Mouse (Mus musculus): Measurements from ENCODE around the gene Acbd4.
A peak's percentile ranks its signal among the peaks of the same experiment; 100 is the strongest.

Acbd4 gene

DNA sequence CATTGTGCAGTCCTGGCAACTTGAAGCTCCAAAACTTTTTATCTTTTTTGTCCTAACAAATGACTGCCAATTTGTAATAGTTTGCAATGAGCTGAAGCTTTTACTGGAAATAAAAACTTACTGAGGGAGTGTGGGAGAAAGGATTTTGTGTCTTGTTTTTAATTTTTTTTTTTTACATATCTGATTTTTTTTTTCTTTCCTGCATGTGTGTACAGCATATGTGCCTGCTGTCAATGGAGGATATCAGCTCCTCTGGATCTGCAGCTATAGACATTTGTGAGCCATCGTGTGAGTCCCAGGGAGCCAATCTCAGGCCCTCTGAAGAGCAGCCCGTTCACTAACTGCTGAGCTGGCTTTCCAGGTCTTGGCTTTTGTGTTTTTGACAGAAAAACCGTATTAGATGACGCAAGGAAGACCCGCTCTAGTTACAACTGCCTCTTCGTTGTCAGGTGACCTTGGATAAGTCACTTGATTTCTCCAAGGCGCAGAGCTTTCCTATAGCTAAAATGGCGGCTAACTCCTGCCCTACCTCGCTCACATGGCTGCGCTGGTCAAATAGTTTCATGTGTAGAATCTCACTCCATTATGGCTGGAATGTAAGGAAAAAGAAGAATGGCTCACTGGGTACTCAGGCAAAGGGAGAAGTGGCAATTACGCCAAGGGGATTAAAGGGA is 12.9 kb downstream of the Acbd4 start:
- peak; percentile 63 for DNase-seq (ENCODE audit: low spot score)

DNA sequence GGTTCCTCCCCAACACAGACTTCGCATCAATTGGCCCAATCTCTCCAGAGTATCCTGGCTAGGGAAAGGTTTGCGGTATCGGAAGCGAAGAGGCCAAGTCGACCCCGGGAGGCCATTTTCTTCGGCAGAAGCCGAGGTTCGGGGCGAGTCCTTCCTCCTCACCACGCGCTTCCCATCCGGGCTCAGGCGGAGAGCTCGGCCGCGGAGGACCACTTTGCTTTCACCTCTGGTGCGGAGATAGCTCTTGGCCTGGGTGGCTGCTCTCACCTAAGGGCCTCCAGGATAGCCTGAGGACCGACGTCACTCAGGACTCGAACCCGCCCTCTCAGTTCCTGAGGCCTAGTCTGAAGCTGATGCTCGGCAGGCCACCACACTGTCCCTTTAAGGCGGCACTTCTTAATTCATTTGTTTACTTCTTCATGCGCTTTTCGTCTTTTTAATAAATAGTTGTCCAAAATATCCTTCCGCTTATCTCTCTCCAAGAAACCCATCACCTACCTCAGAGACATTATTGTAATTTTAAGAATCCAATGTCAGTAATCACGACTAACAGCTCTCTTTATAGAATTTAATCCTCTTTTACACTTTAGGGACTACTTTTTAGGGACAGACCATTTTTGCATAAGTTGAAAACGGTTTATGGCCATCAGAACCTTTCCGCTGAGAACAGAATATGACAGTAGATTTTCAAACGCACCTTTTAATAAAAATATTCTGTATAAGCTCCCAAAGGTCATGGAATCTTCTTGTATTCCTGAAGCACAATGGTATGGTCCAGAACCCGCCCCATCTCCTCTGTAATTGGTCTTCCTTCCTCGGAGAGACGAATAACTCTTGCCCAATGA is 13.9 kb downstream of the Acbd4 start:
- DNase-seq (ENCODE audit: low spot score), result peak; percentile 91

DNA sequence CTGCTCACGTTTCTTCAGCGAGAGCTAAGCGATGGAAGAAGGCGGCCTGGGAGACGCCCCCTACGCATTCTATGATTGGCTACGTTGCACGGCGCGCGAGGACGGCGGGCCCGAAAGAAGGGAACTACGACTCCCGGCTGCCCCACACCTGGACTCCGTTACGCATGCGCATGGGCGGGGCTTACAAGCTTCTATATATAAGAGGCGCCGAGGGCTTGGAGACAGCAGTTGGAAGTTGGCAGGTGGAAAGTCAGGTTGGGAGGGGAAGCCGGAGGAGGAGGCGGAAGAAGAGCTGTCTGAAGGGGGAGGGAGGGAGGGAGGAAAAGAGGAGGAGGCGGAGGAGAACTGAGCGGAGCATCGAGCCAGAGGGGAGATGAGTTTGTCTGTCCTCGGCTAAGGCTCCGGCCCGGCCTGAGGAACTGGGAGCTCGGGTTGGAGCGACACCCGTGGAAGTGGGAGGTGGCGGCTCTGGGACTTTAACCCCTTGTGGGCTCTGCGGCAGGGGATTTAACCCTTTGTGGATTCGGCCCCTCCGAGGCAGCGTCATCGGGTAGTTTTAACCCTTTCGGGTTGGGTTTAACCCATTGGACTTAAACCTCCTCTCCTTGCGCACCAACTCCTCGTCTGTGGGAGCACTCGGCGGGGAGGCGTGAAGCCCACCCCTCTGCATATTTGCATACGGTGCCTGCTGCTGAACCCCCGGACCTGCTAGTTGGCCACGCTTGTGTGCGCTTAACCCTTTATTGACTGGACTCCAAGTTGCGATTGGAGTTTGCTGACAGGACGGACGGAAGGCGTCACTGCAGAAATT is 14.7 kb downstream of the Acbd4 start, which contains the start of gene Hexim1:
Hexim1 (plus strand) TSS at position 224 of the 811 bp plus-strand sequence.
- peak; percentile 100 for DNase-seq (ENCODE audit: low spot score)

DNA sequence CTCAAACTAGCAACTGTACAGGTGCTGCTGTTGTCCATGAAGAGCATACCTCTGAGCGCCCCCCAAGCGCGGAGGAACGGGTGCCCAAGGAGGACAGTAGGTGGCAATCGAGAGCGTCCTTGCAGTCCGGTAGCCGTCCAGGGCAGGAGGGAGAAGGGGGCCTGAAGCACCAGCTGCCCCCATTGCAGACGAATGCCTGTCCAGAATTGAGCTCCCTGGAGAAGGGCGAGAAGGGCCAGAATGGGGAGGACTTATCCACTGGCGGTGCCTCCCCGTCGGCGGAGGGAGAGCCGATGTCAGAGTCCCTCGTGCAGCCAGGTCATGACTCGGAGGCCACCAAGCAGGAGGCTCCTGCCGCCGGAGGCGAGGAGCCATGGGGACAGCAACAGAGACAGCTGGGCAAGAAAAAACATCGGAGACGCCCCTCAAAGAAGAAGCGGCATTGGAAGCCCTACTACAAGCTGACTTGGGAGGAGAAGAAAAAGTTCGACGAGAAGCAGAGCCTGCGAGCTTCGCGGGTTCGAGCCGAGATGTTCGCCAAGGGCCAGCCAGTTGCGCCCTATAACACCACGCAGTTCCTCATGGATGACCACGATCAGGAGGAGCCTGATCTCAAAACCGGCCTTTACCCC is 15.6 kb downstream of the Acbd4 start:
- peak; percentile 85 for DNase-seq (ENCODE audit: low spot score)

DNA sequence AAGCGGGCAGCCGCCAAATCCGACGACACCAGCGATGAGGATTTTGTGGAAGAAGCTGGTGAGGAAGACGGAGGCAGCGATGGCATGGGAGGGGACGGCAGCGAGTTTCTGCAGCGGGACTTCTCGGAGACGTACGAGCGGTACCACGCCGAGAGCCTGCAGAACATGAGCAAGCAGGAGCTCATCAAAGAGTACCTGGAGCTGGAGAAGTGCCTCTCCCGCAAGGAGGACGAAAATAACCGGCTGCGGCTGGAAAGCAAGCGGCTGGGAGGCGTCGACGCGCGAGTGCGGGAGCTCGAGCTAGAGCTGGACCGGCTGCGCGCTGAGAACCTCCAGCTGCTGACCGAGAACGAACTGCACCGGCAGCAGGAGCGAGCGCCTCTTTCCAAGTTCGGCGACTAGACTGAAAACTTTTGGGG is 16.1 kb downstream of the Acbd4 start:
- no peak for DNase-seq (ENCODE audit: low spot score)

DNA sequence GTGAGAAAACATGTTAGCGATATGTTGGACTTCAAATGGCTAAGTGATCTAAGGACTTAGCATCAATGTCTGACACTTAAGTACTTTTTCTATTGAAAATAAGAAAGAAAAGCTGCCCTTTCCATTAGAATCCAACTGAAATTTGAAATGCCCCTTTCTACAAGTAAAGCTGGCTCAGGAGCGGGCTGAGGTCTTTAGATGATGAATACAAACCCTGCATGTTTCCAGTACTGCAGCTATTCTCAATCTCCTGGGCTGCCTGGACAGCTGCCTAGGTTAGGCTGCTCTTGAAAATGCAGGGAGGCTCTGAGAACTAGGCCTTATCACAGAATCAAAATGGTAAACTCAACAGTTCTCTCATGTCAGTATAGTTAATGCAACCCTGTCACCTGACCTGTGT is 17.4 kb downstream of the Acbd4 start:
- no peak for DNase-seq (ENCODE audit: low spot score)

DNA sequence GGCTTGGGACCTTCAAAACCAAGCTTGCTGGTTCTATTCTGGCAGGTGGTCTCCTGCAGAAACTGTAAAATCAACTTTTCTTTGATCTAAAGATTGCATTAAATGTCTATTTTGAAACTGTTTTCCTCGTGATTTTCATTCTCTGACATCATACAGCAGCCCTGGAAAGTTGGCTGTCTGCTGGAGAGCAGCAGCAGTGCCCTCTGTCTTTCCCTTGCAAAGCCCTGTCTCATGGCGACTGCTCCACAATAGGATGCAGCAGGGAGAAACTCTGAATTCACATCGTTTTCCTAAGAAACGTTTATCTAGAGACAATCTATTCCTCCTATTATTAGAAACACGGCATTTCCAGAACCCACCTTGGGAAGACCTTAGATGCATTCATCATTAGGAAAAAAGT is 18.1 kb downstream of the Acbd4 start:
- no peak for DNase-seq (ENCODE audit: low spot score)

DNA sequence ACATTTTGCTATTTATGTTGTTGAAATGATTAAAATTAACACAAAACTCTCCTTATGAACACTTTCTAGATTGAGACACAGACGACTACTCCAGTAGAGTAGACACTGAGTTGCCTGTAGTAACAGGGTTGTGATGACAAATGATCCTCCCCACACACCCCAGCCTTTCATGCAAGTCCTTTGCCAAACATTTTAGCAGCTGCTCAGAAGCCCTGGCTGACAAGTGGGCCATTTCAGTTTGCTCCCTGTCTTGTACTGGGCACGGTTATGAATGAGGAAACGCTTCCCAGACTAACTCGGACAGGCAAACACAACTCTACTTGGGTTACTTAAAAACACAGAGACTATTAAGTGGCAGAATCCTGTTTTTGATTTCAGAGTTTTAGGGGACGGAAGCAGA is 18.8 kb downstream of the Acbd4 start:
- no peak for DNase-seq (ENCODE audit: low spot score)

DNA sequence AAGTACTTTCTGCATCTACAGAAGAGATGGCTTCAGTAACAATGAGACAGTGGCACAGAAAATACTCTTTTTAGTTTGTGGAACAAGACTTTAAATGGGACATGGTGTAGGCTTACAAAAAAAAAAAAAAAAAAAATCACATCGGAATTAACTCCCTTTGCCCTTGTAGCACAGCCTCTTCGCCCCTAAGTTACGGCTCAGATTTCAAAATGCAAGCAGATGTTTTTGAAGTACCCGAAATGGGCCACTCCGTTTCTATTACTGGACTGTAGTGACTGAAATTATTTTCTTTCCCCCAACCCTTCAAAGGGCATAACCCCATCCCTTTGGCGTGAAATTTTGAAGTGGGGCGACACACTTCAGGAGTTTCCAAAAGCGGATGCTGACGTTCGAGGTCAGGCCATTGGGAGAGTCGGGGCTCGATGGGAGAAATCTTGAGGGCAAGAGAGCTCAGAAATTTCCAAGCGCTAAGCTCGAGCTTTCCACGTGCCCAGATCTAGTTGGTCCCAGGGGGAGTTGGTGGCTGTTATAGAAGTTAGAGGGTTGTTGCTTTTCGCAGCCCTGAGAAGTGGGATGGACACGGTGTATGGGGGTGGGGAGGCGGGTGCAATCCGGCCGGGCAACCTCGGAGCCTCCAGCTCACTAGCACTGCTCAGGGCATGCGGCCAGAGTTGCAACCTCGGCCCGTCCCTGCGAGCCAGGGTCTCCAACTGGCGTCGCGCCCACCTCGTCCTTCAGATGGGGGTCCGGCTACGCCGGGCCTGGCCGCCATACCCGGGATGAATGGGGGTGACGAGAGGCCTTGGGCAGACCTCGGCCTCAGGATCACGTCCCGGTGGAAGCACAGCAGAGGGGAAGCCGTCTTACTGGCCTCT is 30.5 kb downstream of the Acbd4 start, which contains the start of gene Hexim2:
Hexim2 (plus strand) TSS at position 729 of the 875 bp plus-strand sequence.
- DNase-seq (ENCODE audit: low spot score), result peak; percentile 59

DNA sequence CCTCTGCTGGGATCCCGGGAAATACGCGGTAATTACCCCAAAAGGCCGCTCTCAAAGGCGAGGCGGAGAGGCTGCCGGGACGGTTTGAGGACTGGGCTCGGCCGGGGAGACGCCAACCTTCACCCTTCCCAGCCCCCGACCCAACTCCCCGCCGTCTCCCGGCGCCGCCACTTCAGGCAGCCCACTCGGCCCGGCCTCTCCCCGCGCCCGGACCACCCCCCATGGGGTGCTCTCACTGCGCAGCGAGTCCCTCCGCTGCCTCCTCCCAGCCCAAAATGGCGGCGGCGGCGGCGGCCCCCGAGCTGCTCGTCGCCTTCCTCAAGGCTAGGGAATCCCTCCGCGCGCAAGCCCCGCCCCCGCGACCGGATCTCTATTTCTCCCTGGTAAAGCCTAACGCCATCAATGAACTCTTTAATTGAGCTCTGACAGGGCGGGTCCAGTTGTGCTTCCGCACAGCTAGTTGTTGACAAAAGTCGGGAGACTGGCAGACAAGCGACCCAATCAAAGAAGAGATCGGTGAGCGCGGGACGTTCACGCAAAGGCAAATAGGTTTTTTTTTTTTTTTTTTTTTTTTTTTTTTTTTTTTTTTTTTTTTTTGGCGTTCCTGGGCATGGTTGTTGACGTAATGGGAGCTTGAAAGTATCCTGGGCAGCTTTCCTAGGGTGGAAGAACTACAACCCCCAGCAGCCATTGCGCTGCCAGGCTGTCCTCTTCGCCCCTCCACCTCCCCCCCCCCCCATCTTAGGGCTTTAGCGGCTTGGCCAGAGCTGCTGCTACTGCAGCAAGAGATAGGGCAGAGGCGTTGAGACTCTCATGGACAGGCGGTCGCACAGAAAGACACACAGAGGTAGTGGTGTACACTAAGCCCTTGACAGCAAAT is 31.3 kb downstream of the Acbd4 start:
- peak; percentile 99 for DNase-seq (ENCODE audit: low spot score)

DNA sequence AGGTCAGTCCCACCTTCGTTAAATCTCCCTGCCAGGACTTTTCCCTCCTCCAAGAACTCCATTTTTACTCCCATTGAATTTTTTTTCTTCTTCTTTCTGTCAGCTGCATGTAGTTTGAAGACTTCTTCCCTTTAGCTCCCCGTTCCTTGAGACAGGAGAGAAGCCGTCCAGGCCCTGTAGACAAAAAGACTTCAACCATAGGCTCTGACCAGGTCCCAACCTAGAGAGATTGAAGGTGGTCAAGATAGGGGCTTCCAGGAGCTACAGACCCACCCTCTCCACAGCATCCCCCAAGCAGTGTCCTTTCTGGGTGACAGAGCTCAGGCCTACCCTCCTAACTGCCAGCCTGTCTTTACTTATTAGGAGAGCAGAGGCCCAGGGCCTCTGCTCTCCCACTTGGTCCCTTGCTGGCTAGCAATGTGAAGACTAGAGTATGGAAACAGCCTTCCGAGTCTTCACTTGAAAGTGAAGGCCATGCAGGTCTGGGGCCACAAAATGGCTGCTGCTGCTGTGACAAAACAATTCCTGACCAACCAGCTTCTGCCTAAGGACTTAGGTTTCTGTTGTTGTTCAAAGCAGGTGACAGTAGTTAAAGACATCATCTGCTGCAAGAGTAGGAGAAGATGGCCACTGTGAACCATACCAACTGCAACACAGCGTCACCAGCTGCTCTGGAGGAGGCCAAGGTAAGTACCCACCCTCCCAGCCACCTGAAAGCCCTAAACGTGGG is 32.1 kb downstream of the Acbd4 start:
- DNase-seq (ENCODE audit: low spot score), result no peak

DNA sequence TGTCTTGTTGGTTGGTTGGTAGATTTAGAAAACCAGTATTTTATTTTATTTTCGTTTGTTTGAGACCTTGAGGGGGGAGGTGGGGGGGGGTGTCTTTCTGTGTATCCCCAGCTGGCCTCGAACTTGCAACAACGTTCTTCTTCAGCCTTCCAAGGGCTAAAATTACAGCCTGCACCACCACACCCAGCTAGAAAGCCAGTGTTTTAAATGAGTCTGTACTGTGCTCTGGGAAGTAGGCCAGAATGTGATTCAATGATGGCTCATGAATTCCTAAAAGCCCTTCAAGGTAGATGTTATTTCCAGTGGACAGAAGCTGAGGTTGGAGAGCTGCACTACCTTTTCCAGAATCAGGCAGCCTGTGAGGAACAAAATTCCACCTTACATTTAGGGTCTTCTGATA is 32.7 kb downstream of the Acbd4 start:
- no peak for DNase-seq (ENCODE audit: low spot score)

DNA sequence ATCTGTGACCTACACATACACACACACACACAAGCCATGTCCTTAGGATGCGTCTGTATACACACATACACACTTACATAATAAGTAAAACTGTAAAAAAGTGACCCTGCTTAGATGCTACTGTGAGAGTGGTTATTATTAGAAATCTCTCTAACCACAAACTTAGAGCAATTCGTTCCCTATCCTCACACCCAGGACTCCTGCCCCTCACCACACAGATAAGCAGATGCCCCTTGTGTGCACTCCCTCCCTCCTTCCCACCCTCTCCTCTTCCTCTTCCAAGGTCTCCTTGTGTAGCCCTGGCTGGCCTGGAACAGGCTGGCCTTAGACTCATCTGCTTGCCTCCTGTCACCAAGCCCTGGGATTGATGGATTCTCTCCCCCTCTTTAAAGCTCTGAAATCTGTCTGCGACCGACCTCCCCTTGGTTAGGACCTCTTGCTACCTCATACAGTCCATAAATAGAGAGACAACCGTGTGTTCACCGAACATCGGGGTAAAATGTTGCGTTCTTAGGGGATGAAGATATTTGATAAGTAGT is 34.6 kb downstream of the Acbd4 start:
- DNase-seq (ENCODE audit: low spot score), result no peak

DNA sequence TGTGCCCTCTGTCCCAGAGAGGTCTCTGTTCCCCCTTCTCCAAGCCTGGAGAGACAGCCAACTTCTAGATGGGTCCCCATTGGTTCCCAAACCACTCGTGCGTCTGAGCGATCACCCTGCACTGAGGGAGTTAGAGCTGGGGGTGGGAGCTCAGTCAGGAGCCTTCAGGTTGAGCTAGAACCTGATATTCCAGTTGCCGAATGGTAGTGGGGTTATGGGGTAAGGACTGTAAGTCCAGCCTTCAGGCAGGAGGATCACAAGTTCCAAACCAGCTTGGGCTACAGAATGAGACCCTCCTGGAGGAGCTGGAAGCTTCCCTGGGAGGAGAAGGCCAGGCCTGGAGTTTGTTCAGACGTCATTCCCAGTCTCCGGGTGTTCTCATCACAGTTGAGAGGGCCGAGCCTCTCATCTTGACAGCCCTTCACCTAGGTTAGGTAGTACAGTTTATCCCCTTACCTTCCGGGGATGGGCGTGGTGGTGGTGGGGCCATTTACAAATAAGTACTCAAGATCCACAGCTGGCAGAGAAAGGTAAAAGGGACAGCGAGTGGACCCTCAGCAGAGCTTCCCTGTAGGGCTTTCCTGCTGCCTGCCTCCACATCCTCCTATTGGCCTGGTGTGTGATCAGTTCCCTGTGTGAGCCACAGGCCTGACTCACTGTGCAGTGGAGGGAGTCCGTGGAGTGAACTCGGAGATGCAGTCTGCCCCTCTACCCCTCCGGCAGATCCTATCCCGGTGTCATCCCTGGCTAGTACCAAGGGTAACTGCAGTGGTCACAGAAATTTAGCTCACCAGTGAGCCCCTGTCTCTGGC is 38.7 kb downstream of the Acbd4 start:
- no peak for DNase-seq (ENCODE audit: low spot score)

DNA sequence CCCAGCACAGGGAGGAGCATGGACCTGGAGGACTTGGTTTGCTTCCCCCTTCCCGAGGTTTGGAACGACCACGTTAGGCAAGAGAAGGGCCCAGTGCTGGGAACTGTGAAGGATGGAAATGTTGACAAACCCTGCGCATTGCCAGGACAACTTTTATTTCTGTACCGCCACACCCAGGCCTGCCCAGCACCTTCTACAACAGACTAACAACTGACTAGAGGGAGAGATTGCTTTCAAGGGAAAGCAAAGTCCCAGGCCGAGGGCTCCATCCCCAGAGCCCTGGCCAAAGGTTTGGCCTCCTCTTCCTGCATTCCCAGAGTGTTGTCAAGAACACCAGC is 39.2 kb downstream of the Acbd4 start:
- no peak for DNase-seq (ENCODE audit: low spot score)

DNA sequence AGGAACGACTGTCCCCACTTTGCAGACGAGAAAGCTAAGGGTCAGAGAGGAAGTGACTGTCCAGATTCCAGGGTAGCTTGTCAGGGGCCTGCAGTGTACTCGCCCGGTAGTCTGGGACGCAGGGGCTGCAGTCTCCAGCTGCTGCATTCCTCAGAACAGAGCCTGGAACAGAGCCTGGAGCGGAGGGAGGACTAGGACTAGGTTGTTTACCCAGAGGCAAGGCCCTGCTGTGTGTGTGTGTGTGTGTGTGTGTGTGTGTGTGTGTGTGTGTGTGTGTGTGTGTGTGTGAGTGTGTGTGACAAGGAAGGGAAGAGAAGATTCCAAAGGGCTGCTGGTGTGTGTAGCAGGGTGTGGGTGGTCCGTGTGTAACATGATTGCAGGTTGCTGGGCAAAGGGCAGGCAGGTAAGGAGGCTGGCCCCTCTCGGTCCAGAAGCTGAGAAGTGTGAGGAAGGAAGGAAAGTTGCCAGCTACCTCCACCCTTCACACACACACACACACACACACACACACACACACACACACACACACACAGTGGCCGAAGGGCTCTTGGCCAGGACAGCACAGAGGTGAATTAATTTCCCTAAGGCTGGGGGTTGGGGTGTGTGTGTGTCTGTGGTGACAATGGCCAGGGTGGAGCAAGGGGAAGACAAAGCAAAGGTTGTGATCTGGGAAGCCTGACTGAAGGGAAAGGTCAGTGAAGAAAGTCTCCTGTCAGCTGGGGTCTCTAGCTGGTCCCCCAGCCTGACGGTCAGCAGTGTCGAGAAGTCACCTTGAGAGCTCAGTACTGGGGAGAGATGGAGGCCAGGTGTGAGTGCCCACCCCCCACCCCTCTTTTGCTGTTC is 39.8 kb downstream of the Acbd4 start:
- peak; percentile 85 for DNase-seq (ENCODE audit: low spot score)

DNA sequence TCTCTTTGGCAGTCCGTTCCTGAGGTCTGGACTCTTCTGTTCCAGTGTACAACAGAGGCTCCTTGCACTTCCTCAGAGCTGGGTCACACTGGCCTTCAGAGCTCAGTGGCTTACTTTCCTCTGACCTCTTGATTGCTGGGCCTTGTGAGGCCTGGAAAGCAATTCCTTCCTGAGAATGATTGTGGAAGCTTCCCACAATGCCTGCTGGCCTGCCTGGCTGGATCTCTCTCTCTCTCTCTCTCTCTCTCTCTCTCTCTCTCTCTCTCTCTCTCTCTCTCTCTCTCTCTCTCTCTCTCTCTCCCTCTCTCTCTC is 40.4 kb downstream of the Acbd4 start:
- no peak for DNase-seq (ENCODE audit: low spot score)
